Mouse (Mus musculus): ENCODE measurements around the gene Fxyd2.

DNA sequence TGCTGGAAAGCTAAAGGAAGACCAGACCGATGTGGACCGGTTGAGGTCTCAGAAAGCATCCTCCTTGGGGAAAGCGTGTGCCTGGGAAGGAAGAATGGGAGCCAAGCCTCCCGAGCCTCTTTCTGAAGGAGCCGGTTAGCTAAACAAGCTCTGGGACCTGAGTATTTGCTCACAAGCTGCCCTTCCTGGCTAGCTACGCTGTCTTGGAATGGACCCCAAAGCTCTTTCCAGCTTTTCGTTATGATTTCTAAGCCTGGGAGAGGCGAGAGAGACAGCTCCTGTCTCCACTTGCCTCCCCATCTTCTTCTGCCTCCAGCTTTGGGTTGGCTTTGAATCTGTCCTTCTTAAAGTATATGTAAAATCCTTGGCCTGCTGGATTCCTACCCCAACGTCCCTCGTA lies 54.6 kb downstream of the Fxyd2 start:
- TF ChIP-seq POLR2A (IDR thresholded peaks at IDR 0.05; ENCODE audit: borderline replicate concordance, insufficient read depth, low read length) (no peak), CTCF (IDR thresholded peaks at IDR 0.05; ENCODE audit: borderline replicate concordance, insufficient read depth, low read depth, low read length) (no peak)
